Mouse (Mus musculus) lung, adult 2 months (tissue): ENCODE data around the gene Troap. TPM values are rescaled to one million over a fixed set of nuclear protein-coding genes. Genes with fewer than 3 reads are reported as not detected.

Experiments
- DNase-seq: peaks from one replicate; pipeline ENCODE4 v3.0.0; 2022
- H3K4me1 ChIP-seq: fragments of 200-500 bp; 2 replicates; pipeline ENCODE4 v1.6.1; 2011; ENCODE audit warnings: low read length; ENCODE audit not compliant: control insufficient read depth, insufficient read depth
- H3K4me3 ChIP-seq: fragments of 200-500 bp; replicated peaks from 2 replicates; pipeline ENCODE3; 2011; ENCODE audit warnings: low read depth, mild to moderate bottlenecking, control low read depth, low read length; ENCODE audit errors: extremely low read depth
- CTCF ChIP-seq: fragments of 200-500 bp; IDR thresholded peaks from 2 replicates; pipeline ENCODE4 v1.5.1; 2011; ENCODE audit warnings: mild to moderate bottlenecking, low read length, control low read depth; ENCODE audit not compliant: insufficient read depth
- POLR2A ChIP-seq: fragments of 200-500 bp; IDR thresholded peaks from 2 replicates; pipeline ENCODE4 v1.6.1; 2011; ENCODE audit warnings: low read depth, mild to moderate bottlenecking, control low read depth, low read length, borderline replicate concordance; ENCODE audit errors: extremely low read depth
- WGBS: fragments of 180-500 bp; shearing (Covaris S2); methylation state at CpG from one replicate; pipeline ENCODE4 v1.1.7; 2018; 5-methylcytosine and 5-hydroxymethylcytosine counted together
- polyA plus RNA-seq: library from polyadenylated mRNA; depleted of rRNA; stranded (reverse); fragments of >200 nt; gene quantifications from 2 replicates; pipeline ENCODE4 v1.2.3, GENCODE M21; 2012; rRNA removed

The Troap gene
- 0.84 and 1.3 TPM in 2 replicates for polyA plus RNA-seq

GRCm38 (mm10) chr15:99074019-99074599 is at the start of gene Troap:
Gene Troap (plus strand): TSS chr15:99074575.
- DNase-seq, result no peak
- TF ChIP-seq CTCF, result no peak
- TF ChIP-seq POLR2A, result no peak
- Histone ChIP-seq H3K4me1 (peaks cover 5% of the 10 kb centered on the region), H3K4me3 (peak within 1 kb of the TSS; percentile 68)
- WGBS, result 13% methylated on average over 9 of the region's 9 CpGs

GRCm38 (mm10) chr15:99024668-99025314 is 49.6 kb upstream of the Troap start:
- Histone ChIP-seq H3K4me1 (no peaks in the 10 kb centered on the region), H3K4me3 (no peak overlapping the region)
- TF ChIP-seq POLR2A (no peak), CTCF (peak; percentile 60)
- peak; percentile 78 for DNase-seq
- WGBS, result 18% methylated on average over 7 of the region's 8 CpGs

- WGBS, result 64% methylated on average over 13 of the region's 13 CpGs
- no peaks in the 10 kb centered on the region for H3K4me1 ChIP-seq
- no peak for DNase-seq
- TF ChIP-seq POLR2A (no peak), CTCF (no peak)
- no peak overlapping the region for H3K4me3 ChIP-seq
Observed at GRCm38 (mm10) chr15:99025414-99025813, 49.0 kb upstream of the Troap start.

GRCm38 (mm10) chr15:99026259-99026658 is 48.1 kb upstream of the Troap start:
- WGBS, result 52% methylated on average over 4 of the region's 4 CpGs

GRCm38 (mm10) chr15:99027116-99027515 is 47.3 kb upstream of the Troap start:
- H3K4me3 ChIP-seq, result no peak overlapping the region
- 79% methylated on average over 5 of the region's 5 CpGs for WGBS
- no peak for DNase-seq
- H3K4me1 ChIP-seq, result peaks cover 3% of the 10 kb centered on the region; the same call in 1 of the 2 replicates
- TF ChIP-seq POLR2A (no peak), CTCF (no peak)

More at GRCm38 (mm10) chr15:99026259-99026658, 48.1 kb upstream of the Troap start:
- TF ChIP-seq CTCF (no peak), POLR2A (no peak)
- Histone ChIP-seq H3K4me3 (no peak overlapping the region), H3K4me1 (peaks cover 3% of the 10 kb centered on the region; the same call in 1 of the 2 replicates)
- no peak for DNase-seq

GRCm38 (mm10) chr15:99028874-99029458 is 45.4 kb upstream of the Troap start:
- TF ChIP-seq POLR2A (no peak), CTCF (no peak)
- H3K4me1 ChIP-seq, result peaks cover 6% of the 10 kb centered on the region
- no peak for DNase-seq
- WGBS, result 5% methylated on average over 10 of the region's 10 CpGs
- peak overlapping the region; percentile 66 for H3K4me3 ChIP-seq

GRCm38 (mm10) chr15:99029619-99030584 is 44.5 kb upstream of the Troap start, which contains the start of gene Tuba1c:
Gene Tuba1c (plus strand): TSS chr15:99029891.
- Histone ChIP-seq H3K4me1 (peaks cover 6% of the 10 kb centered on the region), H3K4me3 (peak within 1 kb of the TSS; percentile 66)
- peak; percentile 91 for DNase-seq
- TF ChIP-seq POLR2A (peak; percentile 82), CTCF (no peak)
- under 1% methylated on average over 52 of the region's 52 CpGs for WGBS

- peaks cover 6% of the 10 kb centered on the region for H3K4me1 ChIP-seq
- peak overlapping the region; percentile 66 for H3K4me3 ChIP-seq
- TF ChIP-seq POLR2A (peak; percentile 45; the same call in 1 of the 2 replicates), CTCF (no peak)
- DNase-seq, result peak; percentile 60
- WGBS, result 3% methylated on average over 26 of the region's 26 CpGs
Observed at GRCm38 (mm10) chr15:99030585-99031387, 43.6 kb upstream of the Troap start.
